26 mouse cellular contexts compared by ENCODE assay signal in genomic region chr8:83037321-83037720, GRCm38 (mm10).
DNase-seq lines count a peak whose midpoint lies in the region; ATAC-seq and TF ChIP-seq lines count a peak whose summit lies in the region.
"Had no signal": no experiment of that assay in that cellular context is flagged by ENCODE, and none has a peak within 500 bp of the region (broad histone marks: within the 10 kb centered on the region; RNA-seq: fewer than 3 reads in every experiment).

No protein-coding gene starts in this region.

- H3K9ac ChIP-seq in hindbrain, embryonic 13.5 days: no peak overlapping the region
- H3K9ac ChIP-seq: embryonic facial prominence, embryonic 13.5 days; embryonic facial prominence, embryonic 15.5 days; forebrain, embryonic 12.5 days had no signal

- DNase-seq in gastrocnemius, adult 2 months: no peak
- no peak for DNase-seq in gastrocnemius, postnatal 25 days
- DNase-seq in layer of hippocampus, adult 2 months (ENCODE audit: low spot score in 2 of 2): no peak
- DNase-seq in layer of hippocampus, adult 9-10 months (ENCODE audit: low spot score): no peak
- DNase-seq in limb, embryonic 10.5 days (ENCODE audit: low spot score): peak; percentile 21
- DNase-seq: adrenal gland, adult 2 months; adrenal gland, postnatal 10 days; adrenal gland, postnatal 25 days; B cell, adult 2 months; cerebellum, adult 11 months; cerebellum, adult 18-20 months; cerebellum, adult 8-10 months; cerebellum, adult 9-11 months; cerebellum, postnatal 36 days; embryo, embryonic 11 days had no signal

- peaks cover 14% of the 10 kb centered on the region for H3K36me3 ChIP-seq in limb, embryonic 10.5 days
- H3K36me3 ChIP-seq in hindbrain, embryonic 13.5 days: peaks cover 18% of the 10 kb centered on the region
- H3K36me3 ChIP-seq: embryonic facial prominence, embryonic 13.5 days; embryonic facial prominence, embryonic 15.5 days; G1E had no signal

- no peak overlapping the region for H3K4me2 ChIP-seq in hindbrain, embryonic 13.5 days
- H3K4me2 ChIP-seq: embryonic facial prominence, embryonic 13.5 days; embryonic facial prominence, embryonic 15.5 days; forebrain, embryonic 12.5 days had no signal

- intact Hi-C loops in gastrocnemius, adult 2 months (cut with DNase I): loop anchor here (2.0 kb wide), 1 partner anchor 173 kb away; no protein-coding TSS in a partner anchor

- no peak for ATAC-seq in hindbrain, embryonic 13.5 days (ENCODE audit: low FRiP score)
- ATAC-seq: CD4-positive, CD25-positive, alpha-beta regulatory T cell, adult 4 months; forebrain, embryonic 14.5 days; forebrain, embryonic 16.5 days had no signal

- H3K4me1 ChIP-seq in limb, embryonic 10.5 days: no peaks in the 10 kb centered on the region
- H3K4me1 ChIP-seq in hindbrain, embryonic 13.5 days (replicated peaks): no peaks in the 10 kb centered on the region
- H3K4me1 ChIP-seq: embryonic facial prominence, embryonic 13.5 days; embryonic facial prominence, embryonic 15.5 days; forebrain, embryonic 12.5 days had no signal

- no peak for TF ChIP-seq CTCF in gastrocnemius, adult 2 months (IDR thresholded peaks at IDR 0.05)
- no peak for TF ChIP-seq CTCF in layer of hippocampus, adult 2 months (conservative IDR thresholded peaks at IDR 0.05)

- H3K27me3 ChIP-seq in limb, embryonic 10.5 days (ENCODE audit: low read depth, poor library complexity, severe bottlenecking): no peaks in the 10 kb centered on the region
- no peaks in the 10 kb centered on the region for H3K27me3 ChIP-seq in hindbrain, embryonic 13.5 days
- H3K27me3 ChIP-seq: CH12.LX; embryonic facial prominence, embryonic 13.5 days; embryonic facial prominence, embryonic 15.5 days; forebrain, embryonic 12.5 days had no signal

- no peaks in the 10 kb centered on the region for H3K9me3 ChIP-seq in limb, embryonic 10.5 days (replicated peaks)
- no peaks in the 10 kb centered on the region for H3K9me3 ChIP-seq in hindbrain, embryonic 13.5 days
- H3K9me3 ChIP-seq: embryonic facial prominence, embryonic 13.5 days; embryonic facial prominence, embryonic 15.5 days; forebrain, embryonic 10.5 days; forebrain, embryonic 12.5 days; G1E had no signal

- WGBS in limb, embryonic 10.5 days: 93% methylated on average over 1 of the region's 1 CpGs
- WGBS in hindbrain, embryonic 13.5 days: 94% methylated on average over 1 of the region's 1 CpGs

- no peak overlapping the region for H3K4me3 ChIP-seq in gastrocnemius, adult 2 months
- no peak overlapping the region for H3K4me3 ChIP-seq in layer of hippocampus, adult 2 months
- no peak overlapping the region for H3K4me3 ChIP-seq in limb, embryonic 10.5 days
- H3K4me3 ChIP-seq in hindbrain, embryonic 13.5 days: no peak overlapping the region
- H3K4me3 ChIP-seq: embryonic facial prominence, embryonic 13.5 days; embryonic facial prominence, embryonic 15.5 days; erythroblast, embryonic 14.5 days; forebrain, embryonic 10.5 days; forebrain, embryonic 12.5 days had no signal

- peak overlapping the region; percentile 86 for H3K27ac ChIP-seq in gastrocnemius, adult 2 months
- peak overlapping the region; percentile 4 for H3K27ac ChIP-seq in layer of hippocampus, adult 2 months
- H3K27ac ChIP-seq in limb, embryonic 10.5 days: no peak overlapping the region
- no peak overlapping the region for H3K27ac ChIP-seq in hindbrain, embryonic 13.5 days
- H3K27ac ChIP-seq: embryonic facial prominence, embryonic 13.5 days; embryonic facial prominence, embryonic 15.5 days; forebrain, embryonic 10.5 days; forebrain, embryonic 12.5 days had no signal

Comparison
In these comparisons a context has a peak if more than half of its experiments do, and no peak if none do; other contexts are left out.
1. H3K27ac ChIP-seq: peak in gastrocnemius, adult 2 months (single experiment) and layer of hippocampus, adult 2 months (single experiment); none in limb, embryonic 10.5 days (single experiment) and hindbrain, embryonic 13.5 days (single experiment).